Mouse (Mus musculus) liver, embryonic 12.5 days (tissue): ENCODE measurements around the gene Ppp1r3d. TPM values are rescaled to one million over a fixed set of nuclear protein-coding genes. Genes with fewer than 3 reads are reported as not detected.

ENCODE experiments used
- ATAC-seq: fragments of 200-750 bp; cut with Nextera tagmentation; 2 replicates; pipeline ENCODE4 v1.8.0; 2017; ENCODE audit warnings: moderate number of reproducible peaks, mild to moderate bottlenecking, moderate library complexity
- H3K27ac ChIP-seq: fragments of 300-500 bp; sonication (generic); 2 replicates; pipeline ENCODE4 v1.5.1; 2016; ENCODE audit warnings: mild to moderate bottlenecking
- H3K27me3 ChIP-seq: fragments of 300-500 bp; sonication (generic); replicated peaks from 2 replicates; pipeline ENCODE4 v1.6.1; 2016; ENCODE audit warnings: mild to moderate bottlenecking, moderate library complexity
- H3K36me3 ChIP-seq: fragments of 300-500 bp; sonication (generic); 2 replicates; pipeline ENCODE4 v1.6.1; 2016; ENCODE audit warnings: mild to moderate bottlenecking, moderate library complexity
- H3K4me1 ChIP-seq: fragments of 300-500 bp; sonication (generic); 2 replicates; pipeline ENCODE4 v1.6.1; 2016
- H3K4me2 ChIP-seq: fragments of 300-500 bp; sonication (generic); 2 replicates; pipeline ENCODE4 v1.6.1; 2016; ENCODE audit warnings: mild to moderate bottlenecking, moderate library complexity
- H3K4me3 ChIP-seq: fragments of 300-500 bp; sonication (generic); 2 replicates; pipeline ENCODE4 v1.5.1; 2016; ENCODE audit warnings: mild to moderate bottlenecking, moderate library complexity
- H3K9ac ChIP-seq: fragments of 300-500 bp; sonication (generic); 2 replicates; pipeline ENCODE4 v1.6.1; 2016; ENCODE audit warnings: mild to moderate bottlenecking, moderate library complexity
- H3K9me3 ChIP-seq: fragments of 300-500 bp; sonication (generic); replicated peaks from 2 replicates; pipeline ENCODE4 v1.6.1; 2016; ENCODE audit warnings: mild to moderate bottlenecking, moderate library complexity
- WGBS: fragments of 180-500 bp; shearing (Covaris S2); methylation state at CpG from one replicate; pipeline ENCODE4 v1.1.7; 2016; ENCODE audit not compliant: insufficient replicate concordance; 5-methylcytosine and 5-hydroxymethylcytosine counted together
- polyA plus RNA-seq: library from polyadenylated mRNA; unstranded; fragments of >200 nt; fragmentation: Nextera tagmentation; extraction: Ambion mirVana; gene quantifications from 2 replicates; pipeline ENCODE4 v1.2.1, GENCODE M21; 2016

Ppp1r3d gene
- 1.8 and 1.9 TPM in 2 replicates for polyA plus RNA-seq

DNA sequence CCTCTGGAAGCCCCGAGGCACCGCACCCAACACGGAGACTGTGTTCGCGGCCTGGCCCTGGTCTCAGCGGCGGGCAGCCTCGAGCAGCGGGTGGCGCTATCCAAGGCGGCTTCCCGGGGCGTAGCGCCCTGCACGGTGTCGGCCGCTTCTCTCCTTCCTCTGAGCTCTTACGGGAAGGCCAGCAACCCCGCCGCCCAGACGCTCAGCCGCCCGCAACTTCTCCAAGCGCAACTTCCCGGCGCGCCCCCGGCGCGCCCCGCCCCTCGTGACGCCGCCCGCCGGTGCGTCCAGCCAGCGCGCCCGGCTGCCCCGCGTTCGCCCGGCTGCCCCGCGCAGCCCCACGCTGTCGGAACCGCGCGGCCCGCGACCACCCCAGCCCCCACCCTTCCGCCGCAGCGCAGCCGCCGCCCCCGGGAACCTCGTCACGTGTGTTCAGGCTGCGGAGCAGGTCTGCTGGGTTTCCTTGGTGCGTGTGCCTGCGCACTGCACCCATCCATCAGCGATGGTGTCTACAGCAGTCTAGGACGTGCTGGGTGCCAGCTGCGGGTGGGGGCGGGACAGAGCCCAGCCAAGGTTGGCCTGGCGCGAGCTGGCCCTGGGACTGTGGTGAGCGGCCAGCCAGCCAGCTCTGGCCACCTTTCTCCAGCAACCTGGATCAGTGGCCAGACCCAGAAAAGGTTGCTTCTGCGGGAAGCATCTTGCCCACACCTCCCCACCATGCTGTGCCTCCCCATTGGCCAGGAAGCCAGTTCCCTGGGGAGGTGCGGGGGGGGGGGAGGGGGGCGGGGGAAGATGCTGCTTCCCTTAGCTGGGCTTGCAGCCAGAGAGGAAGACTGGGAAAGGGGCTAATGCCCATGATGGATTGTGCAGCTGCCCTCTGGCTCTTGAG, at the start of gene Ppp1r3d, which contains the start of gene Fam217b:
Gene Ppp1r3d (minus strand): TSS at position 212 of the 889 bp plus-strand sequence.
Gene Fam217b (plus strand): TSS at position 264 of the 889 bp plus-strand sequence.
- ATAC-seq, result peak; percentile 49
- WGBS, result 1% methylated on average over 56 of the region's 74 CpGs
- Histone ChIP-seq H3K9ac (peak within 1 kb of the TSS; percentile 47), H3K4me1 (peaks cover 42% of the 10 kb centered on the region), H3K4me3 (peak within 1 kb of the TSS; percentile 62), H3K4me2 (peak within 1 kb of the TSS; percentile 77), H3K27me3 (peaks cover 44% of the 10 kb centered on the region), H3K9me3 (no peaks in the 10 kb centered on the region), H3K36me3 (peaks cover 5% of the 10 kb centered on the region), H3K27ac (0 out of 2 replicates have a peak within 1 kb of the TSS, but pooled peaks have one; percentile 21)

DNA sequence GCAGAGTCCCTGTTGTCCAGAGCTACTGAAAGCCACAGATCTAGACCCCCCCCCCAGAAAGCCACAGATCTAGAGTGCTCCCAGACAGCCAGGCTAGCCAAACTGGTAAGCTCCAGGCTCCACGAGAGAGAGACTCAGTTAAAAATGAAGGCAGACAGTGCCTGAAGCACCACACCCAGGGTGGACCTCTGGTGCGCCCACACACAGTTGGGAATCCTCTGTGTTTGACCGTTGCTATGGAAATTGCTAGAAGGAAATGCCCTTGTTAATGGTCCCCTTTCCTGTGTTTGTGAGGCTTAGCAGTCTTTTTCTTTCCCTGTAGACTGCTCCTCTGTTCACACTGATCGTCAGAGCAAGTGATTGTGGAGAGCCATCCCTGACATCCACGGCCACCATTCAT, 46.1 kb upstream of the Ppp1r3d start:
- 46% methylated on average over 5 of the region's 5 CpGs for WGBS
- no peaks in the 10 kb centered on the region for H3K9me3 ChIP-seq

DNA sequence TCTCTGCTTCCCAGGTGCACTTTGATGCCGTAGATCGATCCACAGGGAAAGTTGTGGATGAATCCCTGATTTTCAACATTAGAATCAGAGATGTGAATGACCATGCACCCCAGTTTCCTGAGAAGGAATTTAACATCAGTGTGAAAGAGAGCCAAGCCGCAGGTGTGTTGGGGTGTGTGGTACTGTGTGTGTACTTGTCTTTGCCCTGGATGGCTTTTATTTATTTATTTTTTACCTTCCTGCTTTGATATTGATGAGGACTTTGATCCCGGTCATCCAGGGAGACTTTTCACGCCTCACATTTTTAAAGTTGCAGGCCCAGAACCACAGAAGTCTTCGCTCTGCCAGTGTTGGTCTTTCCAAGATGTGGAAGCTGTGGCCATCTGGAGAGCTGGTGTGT, 43.1 kb upstream of the Ppp1r3d start:
- Histone ChIP-seq H3K4me3 (no peak overlapping the region), H3K9me3 (no peaks in the 10 kb centered on the region), H3K4me2 (no peak overlapping the region), H3K4me1 (no peaks in the 10 kb centered on the region), H3K27me3 (no peaks in the 10 kb centered on the region), H3K27ac (no peak overlapping the region), H3K9ac (no peak overlapping the region), H3K36me3 (no peaks in the 10 kb centered on the region)
- WGBS, result 71% methylated on average over 6 of the region's 6 CpGs
- no peak for ATAC-seq

More for the DNA sequence above, 46.1 kb upstream of the Ppp1r3d start:
- Histone ChIP-seq H3K36me3 (no peaks in the 10 kb centered on the region), H3K4me3 (no peak overlapping the region), H3K4me2 (no peak overlapping the region), H3K4me1 (no peaks in the 10 kb centered on the region), H3K27ac (no peak overlapping the region), H3K27me3 (no peaks in the 10 kb centered on the region), H3K9ac (no peak overlapping the region)
- no peak for ATAC-seq

DNA sequence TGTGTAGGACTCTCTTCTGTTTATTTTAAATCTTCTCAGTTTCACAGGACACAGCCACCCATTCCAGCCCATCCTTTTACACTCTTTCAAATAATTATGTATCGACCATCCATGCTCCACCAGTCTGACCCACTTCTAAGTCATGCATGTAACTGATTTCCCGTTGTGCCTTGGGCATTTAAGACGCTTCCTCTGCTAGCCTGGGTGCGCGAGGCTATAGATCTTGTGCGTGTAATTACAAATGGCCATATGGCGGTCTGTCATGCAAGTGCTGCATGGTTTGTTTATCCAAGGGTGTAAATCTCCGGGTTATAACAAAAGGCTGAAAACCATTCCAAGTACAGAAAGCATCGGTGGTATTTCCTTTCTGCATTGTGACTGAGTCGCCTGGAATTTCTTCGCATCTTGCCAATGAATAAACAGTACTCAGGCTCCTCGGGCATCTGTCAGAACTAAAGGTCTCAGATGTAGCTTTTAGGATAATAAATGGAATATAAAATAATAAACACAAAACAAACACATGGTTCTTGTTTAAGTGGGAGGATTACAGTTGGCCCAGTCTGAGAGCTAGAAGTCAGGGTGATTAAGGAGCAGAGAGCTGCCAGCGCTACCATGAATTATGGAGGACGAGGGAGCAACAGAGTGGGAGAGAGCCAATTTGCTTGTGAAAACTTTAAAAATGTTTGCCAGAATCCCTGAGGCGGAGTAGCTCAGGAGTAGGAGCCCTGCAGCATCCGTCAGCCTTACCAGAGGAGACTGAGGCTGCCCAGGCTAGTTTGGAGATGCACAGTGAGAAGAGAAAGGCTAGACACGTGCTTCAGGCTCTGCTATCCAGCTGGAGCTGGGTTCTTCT, 40.6 kb upstream of the Ppp1r3d start:
- ATAC-seq, result no peak
- Histone ChIP-seq H3K4me3 (no peak overlapping the region), H3K27me3 (no peaks in the 10 kb centered on the region), H3K9ac (no peak overlapping the region), H3K9me3 (no peaks in the 10 kb centered on the region), H3K4me2 (no peak overlapping the region), H3K27ac (no peak overlapping the region), H3K36me3 (no peaks in the 10 kb centered on the region), H3K4me1 (no peaks in the 10 kb centered on the region)
- 55% methylated on average over 17 of the region's 17 CpGs for WGBS

DNA sequence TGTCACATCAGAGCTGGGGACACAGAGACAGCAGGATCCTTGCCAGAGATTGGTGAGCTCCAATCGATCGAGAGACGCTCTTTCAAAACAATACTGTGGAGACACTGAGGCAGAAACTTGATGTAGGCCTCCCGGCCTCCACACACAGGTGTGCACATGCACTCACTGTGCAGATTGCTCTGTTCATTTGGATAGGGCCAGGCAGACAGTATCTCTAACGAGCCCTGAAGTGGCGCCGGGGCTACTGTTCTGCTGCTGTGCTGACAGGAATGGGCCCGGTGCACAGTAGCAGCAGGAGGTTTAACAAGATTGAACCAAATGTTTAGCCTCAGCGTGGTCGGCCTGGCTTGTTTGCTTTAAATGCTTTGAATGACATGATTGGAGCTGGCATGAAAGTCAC, 36.7 kb upstream of the Ppp1r3d start:
- no peaks in the 10 kb centered on the region for H3K27me3 ChIP-seq
- H3K4me2 ChIP-seq, result no peak overlapping the region
- whole genome bisulfite sequencing, result 69% methylated on average over 10 of the region's 10 CpGs
- no peaks in the 10 kb centered on the region for H3K9me3 ChIP-seq
- no peak for ATAC-seq
- no peak overlapping the region for H3K4me3 ChIP-seq
- no peak overlapping the region for H3K9ac ChIP-seq
- H3K27ac ChIP-seq, result no peak overlapping the region
- no peaks in the 10 kb centered on the region for H3K4me1 ChIP-seq
- no peaks in the 10 kb centered on the region for H3K36me3 ChIP-seq

DNA sequence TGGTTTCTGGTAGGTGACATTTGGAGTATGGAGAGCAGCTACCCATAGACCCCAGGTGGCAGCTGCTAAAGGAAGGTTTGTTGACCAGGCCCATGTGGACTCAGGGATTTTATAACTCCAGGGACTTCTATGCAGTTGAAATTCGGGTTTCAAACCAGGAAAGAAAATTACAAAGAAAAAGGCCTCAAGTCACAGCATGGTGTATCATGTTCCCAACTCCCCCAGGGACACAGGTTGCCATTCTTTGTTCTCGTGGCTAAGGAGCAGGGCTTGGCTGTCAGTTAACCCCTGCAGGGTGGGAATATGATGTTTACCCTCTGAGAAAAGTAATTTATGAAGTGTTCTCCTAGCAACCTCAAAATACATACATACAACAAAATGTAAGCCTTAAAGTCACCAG, 36.0 kb upstream of the Ppp1r3d start:
- WGBS, result 29% methylated on average over 2 of the region's 2 CpGs
- no peaks in the 10 kb centered on the region for H3K27me3 ChIP-seq

DNA sequence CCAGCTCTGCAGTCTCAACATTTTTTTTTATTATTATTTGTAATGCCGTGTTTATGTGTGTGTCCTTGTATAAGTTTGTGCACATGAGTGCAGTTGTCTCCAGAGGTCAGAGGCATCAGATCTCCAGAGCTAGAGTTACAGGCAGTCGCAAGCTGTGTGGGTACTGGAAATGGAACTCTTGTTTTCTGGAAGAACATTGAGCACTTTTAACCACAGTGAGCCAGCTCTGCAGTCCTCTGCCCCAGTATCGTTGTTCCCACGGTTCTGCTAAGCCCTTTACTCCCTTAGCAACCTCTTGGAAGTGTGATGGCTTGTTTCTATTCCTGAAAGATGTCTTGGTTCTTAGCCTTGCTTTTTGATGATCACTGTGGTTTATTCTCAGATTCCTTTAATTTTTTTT, 35.1 kb upstream of the Ppp1r3d start:
- no peak for ATAC-seq
- Histone ChIP-seq H3K9ac (no peak overlapping the region), H3K4me3 (no peak overlapping the region), H3K4me1 (no peaks in the 10 kb centered on the region), H3K9me3 (no peaks in the 10 kb centered on the region), H3K4me2 (no peak overlapping the region), H3K27me3 (no peaks in the 10 kb centered on the region), H3K27ac (no peak overlapping the region), H3K36me3 (no peaks in the 10 kb centered on the region)
- 66% methylated on average over 4 of the region's 4 CpGs for WGBS

More for the DNA sequence above, 36.0 kb upstream of the Ppp1r3d start:
- H3K9me3 ChIP-seq, result no peaks in the 10 kb centered on the region
- no peak overlapping the region for H3K4me2 ChIP-seq
- H3K4me1 ChIP-seq, result no peaks in the 10 kb centered on the region
- H3K27ac ChIP-seq, result no peak overlapping the region
- no peak overlapping the region for H3K9ac ChIP-seq
- H3K4me3 ChIP-seq, result no peak overlapping the region
- no peak for ATAC-seq
- no peaks in the 10 kb centered on the region for H3K36me3 ChIP-seq

DNA sequence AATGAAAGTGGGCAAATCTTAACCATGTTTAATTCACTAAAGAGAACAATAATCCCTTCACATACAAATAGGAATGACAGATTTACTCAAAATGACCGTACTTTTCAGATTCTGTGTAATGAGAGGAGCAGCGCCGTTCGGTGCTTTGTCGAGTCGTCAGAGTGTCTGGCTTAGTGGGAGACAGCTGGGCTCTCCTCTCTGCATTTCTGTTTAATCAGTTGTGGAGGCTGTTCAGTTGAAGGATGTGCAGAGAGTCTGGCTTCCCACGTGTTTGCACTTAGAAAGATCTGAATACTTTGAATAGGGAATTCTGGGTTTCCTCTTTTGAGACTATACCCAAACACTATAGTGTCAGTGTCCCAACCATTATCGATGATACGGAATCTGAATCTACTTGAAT, 23.0 kb upstream of the Ppp1r3d start:
- H3K27me3 ChIP-seq, result no peaks in the 10 kb centered on the region
- no peaks in the 10 kb centered on the region for H3K4me1 ChIP-seq
- no peak overlapping the region for H3K9ac ChIP-seq
- WGBS, result 70% methylated on average over 9 of the region's 9 CpGs
- no peaks in the 10 kb centered on the region for H3K9me3 ChIP-seq
- no peak overlapping the region for H3K4me3 ChIP-seq
- no peaks in the 10 kb centered on the region for H3K36me3 ChIP-seq
- H3K27ac ChIP-seq, result no peak overlapping the region
- ATAC-seq, result no peak
- no peak overlapping the region for H3K4me2 ChIP-seq

DNA sequence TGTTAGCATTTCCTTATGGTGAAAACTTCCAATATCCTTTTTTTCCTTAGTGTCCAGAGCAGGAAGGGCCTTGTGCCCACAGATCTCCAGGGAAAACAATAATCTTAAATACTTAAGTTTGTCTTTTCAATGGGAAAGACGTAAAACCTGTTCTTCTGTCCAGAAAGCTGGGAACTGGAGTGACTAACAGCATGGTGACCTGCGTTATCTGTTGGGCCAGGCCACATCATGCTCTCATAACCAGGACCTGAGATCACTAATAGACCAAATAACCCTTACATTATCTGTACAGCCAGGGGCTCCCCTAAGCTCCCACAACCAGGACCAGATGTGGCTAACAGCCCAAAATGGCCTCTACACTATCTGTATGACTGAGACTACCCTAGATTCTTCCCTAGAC, 19.6 kb upstream of the Ppp1r3d start:
- WGBS, result 65% methylated on average over 2 of the region's 2 CpGs
- Histone ChIP-seq H3K4me3 (no peak overlapping the region), H3K27ac (no peak overlapping the region), H3K36me3 (no peaks in the 10 kb centered on the region), H3K9ac (no peak overlapping the region), H3K27me3 (no peaks in the 10 kb centered on the region), H3K4me1 (no peaks in the 10 kb centered on the region), H3K9me3 (no peaks in the 10 kb centered on the region), H3K4me2 (no peak overlapping the region)
- ATAC-seq, result no peak

DNA sequence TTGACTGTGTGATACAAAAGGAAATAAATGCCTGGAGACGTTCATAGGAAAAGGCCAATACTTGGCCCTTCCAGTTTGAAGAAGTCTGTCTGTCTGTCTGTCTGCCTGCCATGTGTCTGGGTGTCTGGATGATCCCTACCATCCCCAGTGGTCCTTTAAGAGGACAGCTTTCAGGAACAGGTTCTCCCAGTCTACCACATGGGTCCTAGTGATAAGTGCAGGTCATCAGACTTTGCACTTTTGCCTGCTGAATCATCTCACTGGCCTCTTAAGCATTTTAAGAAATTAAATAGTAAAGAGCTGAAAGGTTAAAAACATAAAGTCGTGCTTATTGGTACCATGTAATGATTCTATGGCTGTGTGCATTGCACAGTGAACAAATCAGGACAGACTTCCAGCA, 19.2 kb upstream of the Ppp1r3d start:
- Histone ChIP-seq H3K4me2 (no peak overlapping the region), H3K4me3 (no peak overlapping the region), H3K27ac (no peak overlapping the region), H3K9ac (no peak overlapping the region), H3K9me3 (no peaks in the 10 kb centered on the region), H3K4me1 (no peaks in the 10 kb centered on the region), H3K27me3 (no peaks in the 10 kb centered on the region), H3K36me3 (no peaks in the 10 kb centered on the region)
- 49% methylated on average over 2 of the region's 2 CpGs for WGBS
- ATAC-seq, result no peak

DNA sequence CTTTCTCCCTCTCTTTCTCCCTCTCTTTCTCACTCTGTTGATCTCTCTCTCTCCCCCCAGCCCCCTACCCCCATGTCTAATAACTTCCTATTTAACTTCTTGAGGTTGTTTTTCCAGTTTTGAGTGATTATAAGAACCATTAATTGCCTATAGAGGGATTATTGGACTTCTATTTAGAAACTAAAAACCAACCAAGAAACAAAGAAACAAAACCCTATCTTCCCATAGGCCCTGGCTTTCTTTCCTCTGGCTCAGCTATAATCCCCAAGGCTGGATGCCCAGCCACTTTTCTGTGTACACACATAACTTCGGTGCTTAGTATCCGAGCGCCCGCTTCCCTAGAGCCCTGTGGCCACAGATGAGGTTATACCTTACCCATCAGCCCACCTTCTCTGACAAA, 16.0 kb upstream of the Ppp1r3d start, which contains the start of gene Cdh26:
Gene Cdh26 (plus strand): TSS at position 301 of the 400 bp plus-strand sequence.
- no peak within 1 kb of the TSS for H3K9ac ChIP-seq
- 85% methylated on average over 4 of the region's 4 CpGs for WGBS
- no peak within 1 kb of the TSS for H3K27ac ChIP-seq
- no peaks in the 10 kb centered on the region for H3K4me1 ChIP-seq
- H3K4me3 ChIP-seq, result no peak within 1 kb of the TSS
- no peak within 1 kb of the TSS for H3K4me2 ChIP-seq
- H3K36me3 ChIP-seq, result no peaks in the 10 kb centered on the region
- H3K9me3 ChIP-seq, result no peaks in the 10 kb centered on the region
- no peaks in the 10 kb centered on the region for H3K27me3 ChIP-seq
- no peak for ATAC-seq

DNA sequence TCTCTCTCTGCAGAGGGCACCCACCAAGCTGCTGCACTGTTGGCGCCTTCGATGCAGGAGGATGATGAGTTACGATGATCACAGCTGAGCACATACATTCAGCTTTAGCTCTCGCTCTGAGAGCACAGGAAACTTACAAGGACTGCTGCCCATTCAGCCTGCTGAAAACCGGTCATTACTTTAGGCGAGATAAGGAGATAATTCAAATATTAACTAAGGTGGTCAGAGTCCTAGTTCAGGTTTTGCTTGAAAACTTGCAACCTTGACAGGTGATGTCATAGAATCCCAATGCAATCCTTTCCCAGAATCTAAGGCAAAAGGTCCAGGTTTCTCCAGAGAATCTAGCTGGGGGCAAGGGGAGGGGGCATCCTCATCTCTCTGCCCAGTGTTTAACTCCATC, 15.2 kb upstream of the Ppp1r3d start:
- Histone ChIP-seq H3K9me3 (no peaks in the 10 kb centered on the region), H3K4me2 (no peak overlapping the region), H3K36me3 (no peaks in the 10 kb centered on the region), H3K27ac (no peak overlapping the region), H3K9ac (no peak overlapping the region), H3K4me1 (no peaks in the 10 kb centered on the region), H3K27me3 (no peaks in the 10 kb centered on the region), H3K4me3 (no peak overlapping the region)
- ATAC-seq, result no peak
- WGBS, result 64% methylated on average over 6 of the region's 6 CpGs
